Mouse (Mus musculus): ENCODE data around the gene Mrps18a. TPM values are rescaled to one million over a fixed set of nuclear protein-coding genes. Genes with fewer than 3 reads are reported as not detected.

Gene Mrps18a
- total and polyA plus RNA-seq, 2 experiments from 2014 or later: 67.1 to 169 TPM

GRCm38 (mm10) chr17:46123953-46124700 is 13.3 kb downstream of the Mrps18a start:
- ATAC-seq: no peak
- Histone ChIP-seq H3K4me2 (ENCODE audit: low read depth, low read length) (no peak overlapping the region), H3K4me3 (ENCODE audit: low read length) (no peak overlapping the region), H3K9me3 (ENCODE audit: low read length) (no peaks in the 10 kb centered on the region), H3K27me3 (ENCODE audit: insufficient read depth, low read length) (no peaks in the 10 kb centered on the region), H3K36me3 (ENCODE audit: insufficient read depth, low read length) (peaks cover 72% of the 10 kb centered on the region), H3K4me1 (ENCODE audit: insufficient read depth, low read length) (no peaks in the 10 kb centered on the region), H3K9ac (replicated peaks; ENCODE audit: low read length) (no peak overlapping the region), H3K27ac (no peak overlapping the region)
- 90% methylated on average over 12 of the region's 12 CpGs for WGBS
- TF ChIP-seq CTCF (IDR thresholded peaks at IDR 0.05; ENCODE audit: low read depth): no peak
- no peak for DNase-seq (ENCODE audit: low spot score)

- peaks cover 70% of the 10 kb centered on the region for H3K36me3 ChIP-seq (ENCODE audit: insufficient read depth, low read length)
- no peak overlapping the region for H3K9ac ChIP-seq (replicated peaks; ENCODE audit: low read length)
- 79% methylated on average over 6 of the region's 6 CpGs for WGBS
- no peak overlapping the region for H3K27ac ChIP-seq
- no peak for TF ChIP-seq CTCF (IDR thresholded peaks at IDR 0.05; ENCODE audit: low read depth)
- ATAC-seq (no peak), DNase-seq (ENCODE audit: low spot score) (no peak)
- H3K4me1 ChIP-seq (ENCODE audit: insufficient read depth, low read length): no peaks in the 10 kb centered on the region
- H3K4me3 ChIP-seq (ENCODE audit: low read length): no peak overlapping the region
- H3K9me3 ChIP-seq (ENCODE audit: low read length): no peaks in the 10 kb centered on the region
- H3K4me2 ChIP-seq (ENCODE audit: low read depth, low read length): no peak overlapping the region
- no peaks in the 10 kb centered on the region for H3K27me3 ChIP-seq (ENCODE audit: insufficient read depth, low read length)
These were observed 15.8 kb downstream of the Mrps18a start for GRCm38 (mm10) chr17:46126608-46127007.

- H3K9me3 ChIP-seq (ENCODE audit: low read length): no peaks in the 10 kb centered on the region
- H3K9ac ChIP-seq (replicated peaks; ENCODE audit: low read length): no peak overlapping the region
- no peak for DNase-seq (ENCODE audit: low spot score)
- ATAC-seq: no peak
- no peak for TF ChIP-seq CTCF (IDR thresholded peaks at IDR 0.05; ENCODE audit: low read depth)
- H3K27me3 ChIP-seq (ENCODE audit: insufficient read depth, low read length): no peaks in the 10 kb centered on the region
- no peak overlapping the region for H3K27ac ChIP-seq
- 76% methylated on average over 6 of the region's 6 CpGs for WGBS
- peaks cover 63% of the 10 kb centered on the region for H3K36me3 ChIP-seq (ENCODE audit: insufficient read depth, low read length)
- H3K4me3 ChIP-seq (ENCODE audit: low read length): no peak overlapping the region
- H3K4me1 ChIP-seq (ENCODE audit: insufficient read depth, low read length): no peaks in the 10 kb centered on the region
- H3K4me2 ChIP-seq (ENCODE audit: low read depth, low read length): no peak overlapping the region
These were observed 17.2 kb downstream of the Mrps18a start for GRCm38 (mm10) chr17:46127814-46128493.

GRCm38 (mm10) chr17:46129741-46130498 is 19.1 kb downstream of the Mrps18a start:
- Histone ChIP-seq H3K27ac (no peak overlapping the region), H3K4me2 (ENCODE audit: low read depth, low read length) (no peak overlapping the region), H3K9me3 (ENCODE audit: low read length) (no peaks in the 10 kb centered on the region), H3K9ac (replicated peaks; ENCODE audit: low read length) (no peak overlapping the region), H3K4me1 (ENCODE audit: insufficient read depth, low read length) (no peaks in the 10 kb centered on the region), H3K36me3 (ENCODE audit: insufficient read depth, low read length) (peaks cover 43% of the 10 kb centered on the region), H3K27me3 (ENCODE audit: insufficient read depth, low read length) (no peaks in the 10 kb centered on the region), H3K4me3 (ENCODE audit: low read length) (no peak overlapping the region)
- no peak for TF ChIP-seq CTCF (IDR thresholded peaks at IDR 0.05; ENCODE audit: low read depth)
- 75% methylated on average over 13 of the region's 13 CpGs for WGBS
- ATAC-seq: peak; percentile 48; the same call in 1 of the 2 replicates
- DNase-seq (ENCODE audit: low spot score): no peak

GRCm38 (mm10) chr17:46132058-46132718 is 21.4 kb downstream of the Mrps18a start:
- Histone ChIP-seq H3K9ac (replicated peaks; ENCODE audit: low read length) (no peak overlapping the region), H3K27me3 (ENCODE audit: insufficient read depth, low read length) (no peaks in the 10 kb centered on the region), H3K36me3 (ENCODE audit: insufficient read depth, low read length) (peaks cover 21% of the 10 kb centered on the region), H3K4me3 (ENCODE audit: low read length) (no peak overlapping the region), H3K27ac (0 out of 2 replicates have a peak overlapping the region, but pooled peaks have one; percentile 32), H3K4me1 (ENCODE audit: insufficient read depth, low read length) (no peaks in the 10 kb centered on the region), H3K9me3 (ENCODE audit: low read length) (no peaks in the 10 kb centered on the region), H3K4me2 (ENCODE audit: low read depth, low read length) (no peak overlapping the region)
- ATAC-seq: peak; percentile 60
- WGBS: 16% methylated on average over 12 of the region's 12 CpGs
- peak; percentile 94 for TF ChIP-seq CTCF (IDR thresholded peaks at IDR 0.05; ENCODE audit: low read depth)
- DNase-seq (ENCODE audit: low spot score): peak; percentile 84

GRCm38 (mm10) chr17:46132862-46133261 is 22.1 kb downstream of the Mrps18a start:
- ATAC-seq: no peak
- H3K36me3 ChIP-seq (ENCODE audit: insufficient read depth, low read length): peaks cover 16% of the 10 kb centered on the region
- no peak overlapping the region for H3K4me2 ChIP-seq (ENCODE audit: low read depth, low read length)
- no peak for TF ChIP-seq CTCF (IDR thresholded peaks at IDR 0.05; ENCODE audit: low read depth)
- WGBS: 62% methylated on average over 8 of the region's 8 CpGs
- no peaks in the 10 kb centered on the region for H3K4me1 ChIP-seq (ENCODE audit: insufficient read depth, low read length)
- DNase-seq (ENCODE audit: low spot score): no peak
- H3K9ac ChIP-seq (replicated peaks; ENCODE audit: low read length): no peak overlapping the region
- H3K9me3 ChIP-seq (ENCODE audit: low read length): no peaks in the 10 kb centered on the region
- H3K4me3 ChIP-seq (ENCODE audit: low read length): no peak overlapping the region
- no peaks in the 10 kb centered on the region for H3K27me3 ChIP-seq (ENCODE audit: insufficient read depth, low read length)
- no peak overlapping the region for H3K27ac ChIP-seq

All from hindbrain, postnatal 0 days (tissue).